Mouse (Mus musculus) embryonic facial prominence, embryonic 15.5 days (tissue): ENCODE data around the gene Dpf3. TPM values are rescaled to one million over a fixed set of nuclear protein-coding genes. Genes with fewer than 3 reads are reported as not detected.

Experiments used
- ATAC-seq: fragments of 200-750 bp; cut with Nextera tagmentation; 2 replicates; pipeline ENCODE4 v1.8.0; 2017; ENCODE audit warnings: low read depth, moderate TSS enrichment; ENCODE audit not compliant: insufficient number of reproducible peaks, low FRiP score, low TSS enrichment
- H3K27ac ChIP-seq: fragments of 300-500 bp; sonication (generic); replicated peaks from 2 replicates; pipeline ENCODE4 v1.5.1; 2015; ENCODE audit warnings: mild to moderate bottlenecking, inconsistent platforms
- H3K27me3 ChIP-seq: fragments of 300-500 bp; sonication (generic); 2 replicates; pipeline ENCODE4 v1.6.1; 2015; ENCODE audit warnings: inconsistent platforms
- H3K36me3 ChIP-seq: fragments of 300-500 bp; sonication (generic); 2 replicates; pipeline ENCODE4 v1.6.1; 2015; ENCODE audit warnings: mild to moderate bottlenecking, inconsistent platforms
- H3K4me1 ChIP-seq: fragments of 300-500 bp; sonication (generic); 2 replicates; pipeline ENCODE4 v1.6.1; 2015; ENCODE audit warnings: inconsistent platforms
- H3K4me2 ChIP-seq: fragments of 300-500 bp; sonication (generic); replicated peaks from 2 replicates; pipeline ENCODE4 v1.6.1; 2015; ENCODE audit warnings: mild to moderate bottlenecking, inconsistent platforms
- H3K4me3 ChIP-seq: fragments of 300-500 bp; sonication (generic); replicated peaks from 2 replicates; pipeline ENCODE4 v1.5.1; 2015; ENCODE audit warnings: mild to moderate bottlenecking, inconsistent platforms
- H3K9ac ChIP-seq: fragments of 300-500 bp; sonication (generic); 2 replicates; pipeline ENCODE4 v1.6.1; 2015; ENCODE audit warnings: inconsistent platforms
- H3K9me3 ChIP-seq: fragments of 300-500 bp; sonication (generic); replicated peaks from 2 replicates; pipeline ENCODE4 v1.6.1; 2016; ENCODE audit warnings: inconsistent platforms
- WGBS: fragments of 180-500 bp; shearing (Covaris S2); methylation state at CpG from one replicate; pipeline ENCODE4 v1.1.7; 2015; 5-methylcytosine and 5-hydroxymethylcytosine counted together
- polyA plus RNA-seq: library from polyadenylated mRNA; unstranded; fragments of >200 nt; fragmentation: Nextera tagmentation; extraction: Ambion mirVana; gene quantifications from 2 replicates; pipeline ENCODE4 v1.2.1, GENCODE M21; 2015

Gene Dpf3
- polyA plus RNA-seq, 1 experiment from 2014 or later = 4.6 TPM

DNA sequence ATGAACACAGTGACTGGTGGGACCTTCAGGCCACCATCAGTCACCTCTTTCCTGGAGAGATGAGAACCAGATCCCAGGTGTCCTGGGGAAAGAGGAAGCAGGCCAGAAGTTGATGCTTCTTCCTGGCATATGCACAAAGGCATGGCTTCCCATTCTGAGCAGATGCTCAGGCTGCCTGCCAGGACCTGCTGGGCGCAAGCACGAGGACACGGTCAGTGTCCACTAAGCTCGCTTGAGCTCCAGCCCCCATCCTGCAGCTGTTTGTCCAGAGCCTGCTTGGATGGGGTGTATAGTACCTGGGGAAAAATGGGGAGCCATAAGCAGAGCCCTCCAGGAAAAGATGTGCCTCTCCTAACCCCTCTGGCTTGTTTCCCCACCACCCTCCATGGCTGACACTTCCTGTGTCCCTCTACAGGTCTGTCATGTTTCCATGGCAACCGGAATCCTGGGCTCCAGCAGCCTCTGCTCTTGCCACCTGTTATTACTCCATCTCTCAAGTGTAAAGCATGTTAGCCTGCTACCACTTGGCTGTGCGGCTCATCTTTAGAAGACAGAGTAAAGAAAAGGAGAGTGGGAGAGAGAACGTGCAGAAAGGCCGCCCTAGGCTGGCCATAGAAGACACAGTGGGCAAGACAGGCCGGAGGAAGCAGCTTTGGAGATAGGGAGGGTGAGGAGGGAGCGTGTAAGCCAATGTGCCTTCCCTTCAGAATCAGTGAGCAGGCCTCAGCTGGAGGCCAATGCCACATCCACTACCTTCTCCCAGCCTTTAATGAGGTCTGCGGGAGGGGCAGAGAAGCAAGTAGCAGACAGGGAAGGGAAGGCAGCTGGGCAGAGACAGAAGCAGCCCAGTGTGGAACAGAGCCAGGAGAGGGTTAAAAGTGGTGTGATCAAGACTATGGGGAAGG is 209.7 kb downstream of the Dpf3 start:
- ATAC-seq = no peak
- H3K4me1 ChIP-seq = no peaks in the 10 kb centered on the region
- no peak overlapping the region for H3K4me2 ChIP-seq
- no peak overlapping the region for H3K4me3 ChIP-seq
- no peaks in the 10 kb centered on the region for H3K36me3 ChIP-seq
- H3K9me3 ChIP-seq = no peaks in the 10 kb centered on the region
- 69% methylated on average over 11 of the region's 11 CpGs for WGBS
- peaks cover 4% of the 10 kb centered on the region; the same call in 1 of the 2 replicates for H3K27me3 ChIP-seq
- no peak overlapping the region for H3K27ac ChIP-seq
- H3K9ac ChIP-seq = no peak overlapping the region

DNA sequence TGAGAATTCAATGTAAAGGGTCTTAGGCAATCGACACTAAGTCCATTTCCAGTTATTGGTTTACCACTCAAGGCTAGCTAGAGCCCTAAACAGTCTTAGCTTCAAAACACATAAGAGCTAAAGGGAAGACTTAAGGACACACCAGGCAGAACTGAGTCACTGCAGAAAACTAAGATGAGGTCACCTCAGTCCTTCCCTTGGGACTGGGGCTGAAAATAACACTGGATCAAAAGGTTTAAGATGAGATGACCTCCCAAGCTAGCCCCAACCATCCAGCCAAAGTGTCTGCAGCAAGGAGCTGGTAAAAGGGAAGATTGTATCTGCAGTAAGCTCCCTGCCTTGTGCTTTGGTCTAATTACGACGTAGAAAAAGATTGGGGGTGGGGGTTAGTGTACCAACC is 216.3 kb downstream of the Dpf3 start:
- ATAC-seq = no peak
- H3K27ac ChIP-seq = no peak overlapping the region
- H3K4me1 ChIP-seq = peaks cover 10% of the 10 kb centered on the region
- no peak overlapping the region for H3K4me2 ChIP-seq
- 81% methylated on average over 3 of the region's 3 CpGs for WGBS
- H3K9ac ChIP-seq = no peak overlapping the region
- no peaks in the 10 kb centered on the region for H3K27me3 ChIP-seq
- no peak overlapping the region for H3K4me3 ChIP-seq
- no peaks in the 10 kb centered on the region for H3K36me3 ChIP-seq
- H3K9me3 ChIP-seq = no peaks in the 10 kb centered on the region

DNA sequence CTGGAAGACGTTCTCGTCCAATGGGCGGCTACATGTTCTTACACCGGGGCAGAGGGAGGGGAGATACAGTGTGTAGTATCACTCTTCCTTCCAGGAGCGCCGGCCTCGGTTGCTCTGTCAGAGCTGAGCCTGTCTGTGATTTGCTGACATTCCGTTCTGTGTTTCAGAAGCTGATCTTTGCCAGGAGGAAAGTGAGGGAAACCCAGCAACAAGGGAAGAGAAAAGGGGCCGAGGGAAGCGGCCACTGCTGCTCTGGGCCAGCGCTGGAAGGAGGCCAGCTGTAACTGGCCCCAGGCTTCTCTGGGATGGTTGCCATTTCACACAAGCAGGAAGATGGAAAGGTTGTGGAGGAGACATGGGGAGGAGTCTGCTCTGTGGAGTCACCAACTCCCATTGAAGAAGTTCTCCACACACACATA is 219.0 kb downstream of the Dpf3 start:
- WGBS = 39% methylated on average over 11 of the region's 11 CpGs
- peaks cover 10% of the 10 kb centered on the region for H3K4me1 ChIP-seq
- no peaks in the 10 kb centered on the region for H3K27me3 ChIP-seq
- peak overlapping the region; percentile 58; the same call in 1 of the 2 replicates for H3K27ac ChIP-seq
- H3K9me3 ChIP-seq = no peaks in the 10 kb centered on the region
- no peaks in the 10 kb centered on the region for H3K36me3 ChIP-seq
- no peak overlapping the region for H3K9ac ChIP-seq
- peak; percentile 86 for ATAC-seq
- H3K4me3 ChIP-seq = no peak overlapping the region
- peak overlapping the region; percentile 13; the same call in 1 of the 2 replicates for H3K4me2 ChIP-seq

DNA sequence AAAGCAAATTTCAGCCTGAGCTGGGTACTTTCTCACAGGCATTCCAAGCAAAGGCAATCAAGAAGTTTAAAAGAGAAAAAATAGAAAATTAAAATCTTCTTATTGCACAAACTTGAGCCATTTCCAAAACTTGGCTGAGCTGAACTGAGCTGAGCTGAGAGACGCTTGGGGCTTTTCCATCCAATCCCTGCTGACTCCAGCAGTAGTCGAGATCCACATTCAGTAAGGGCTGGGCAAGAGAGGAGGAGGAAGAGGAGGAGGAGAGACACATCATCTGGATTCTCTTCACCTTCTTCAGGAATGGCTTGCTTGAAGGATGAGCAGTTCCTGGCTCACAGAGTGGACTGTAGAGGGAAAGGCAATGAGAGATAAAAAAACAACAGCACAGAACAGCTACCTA is 227.0 kb downstream of the Dpf3 start:
- no peak for ATAC-seq
- H3K27ac ChIP-seq = no peak overlapping the region
- no peaks in the 10 kb centered on the region for H3K4me1 ChIP-seq
- H3K36me3 ChIP-seq = no peaks in the 10 kb centered on the region
- no peaks in the 10 kb centered on the region for H3K27me3 ChIP-seq
- 54% methylated on average over 2 of the region's 2 CpGs for WGBS
- no peak overlapping the region for H3K9ac ChIP-seq
- H3K4me2 ChIP-seq = no peak overlapping the region
- no peak overlapping the region for H3K4me3 ChIP-seq
- H3K9me3 ChIP-seq = no peaks in the 10 kb centered on the region

- Histone ChIP-seq H3K4me1 (no peaks in the 10 kb centered on the region), H3K27me3 (no peaks in the 10 kb centered on the region)
- no peak for ATAC-seq
Observed at GRCm38 (mm10) chr12:83254399-83254798, 233.1 kb downstream of the Dpf3 start.

GRCm38 (mm10) chr12:83249066-83249465 is 238.4 kb downstream of the Dpf3 start:
- Histone ChIP-seq H3K36me3 (no peaks in the 10 kb centered on the region), H3K27ac (no peak overlapping the region), H3K9me3 (no peaks in the 10 kb centered on the region), H3K4me1 (no peaks in the 10 kb centered on the region), H3K4me2 (no peak overlapping the region), H3K27me3 (no peaks in the 10 kb centered on the region), H3K9ac (no peak overlapping the region), H3K4me3 (no peak overlapping the region)
- 72% methylated on average over 3 of the region's 3 CpGs for WGBS
- ATAC-seq = no peak

More at GRCm38 (mm10) chr12:83254399-83254798, 233.1 kb downstream of the Dpf3 start:
- Histone ChIP-seq H3K27ac (no peak overlapping the region), H3K4me2 (no peak overlapping the region), H3K9me3 (no peaks in the 10 kb centered on the region), H3K9ac (no peak overlapping the region), H3K4me3 (no peak overlapping the region), H3K36me3 (no peaks in the 10 kb centered on the region)
- 69% methylated on average over 4 of the region's 4 CpGs for WGBS

DNA sequence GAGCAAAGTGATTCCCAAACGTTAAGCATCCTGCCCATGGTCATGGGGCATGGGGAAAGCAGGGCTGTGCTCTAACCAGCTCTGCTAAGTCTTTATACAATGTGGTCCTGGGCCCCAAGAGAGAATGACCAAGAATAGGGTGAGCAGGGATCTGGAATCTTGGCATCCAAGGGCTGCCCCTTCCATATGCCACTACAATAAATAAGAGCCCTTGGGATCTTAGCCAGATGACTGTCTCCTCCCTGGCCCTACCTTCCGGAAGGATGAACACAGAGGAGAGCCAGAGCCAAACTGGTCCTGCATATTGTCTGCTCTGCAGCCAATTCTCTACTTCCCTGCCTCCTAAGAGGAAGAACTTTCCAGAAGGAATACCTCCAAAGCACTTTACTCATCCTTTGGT is 238.9 kb downstream of the Dpf3 start:
- Histone ChIP-seq H3K9ac (no peak overlapping the region), H3K4me2 (no peak overlapping the region)
- ATAC-seq = no peak

DNA sequence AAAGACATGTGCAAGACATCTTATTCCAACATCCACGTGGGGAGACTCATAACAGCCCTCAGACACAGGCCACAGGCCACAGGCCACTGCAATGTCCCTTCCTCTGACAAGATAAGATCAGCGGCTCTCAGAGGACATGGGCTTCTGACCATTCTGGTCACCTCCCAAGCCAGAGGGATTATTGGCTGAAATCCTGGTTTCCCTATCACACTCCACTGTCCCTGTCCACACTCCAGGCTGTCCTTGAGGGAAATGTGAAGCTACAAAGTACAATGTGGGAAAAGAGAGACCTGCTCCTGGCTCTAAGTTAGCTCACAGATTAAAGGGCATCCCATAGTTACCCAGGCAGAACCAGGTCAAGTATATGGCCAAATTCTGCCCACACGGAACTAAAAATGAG is 239.8 kb downstream of the Dpf3 start:
- Histone ChIP-seq H3K27ac (no peak overlapping the region), H3K4me2 (no peak overlapping the region), H3K9me3 (no peaks in the 10 kb centered on the region), H3K4me3 (no peak overlapping the region), H3K4me1 (no peaks in the 10 kb centered on the region), H3K9ac (no peak overlapping the region), H3K36me3 (no peaks in the 10 kb centered on the region), H3K27me3 (no peaks in the 10 kb centered on the region)
- ATAC-seq = no peak
- WGBS = 77% methylated on average over 3 of the region's 3 CpGs

More for the DNA sequence above, 238.9 kb downstream of the Dpf3 start:
- no peak overlapping the region for H3K4me3 ChIP-seq
- no peaks in the 10 kb centered on the region for H3K4me1 ChIP-seq
- H3K36me3 ChIP-seq = no peaks in the 10 kb centered on the region
- H3K27ac ChIP-seq = no peak overlapping the region
- no peaks in the 10 kb centered on the region for H3K9me3 ChIP-seq
- no peaks in the 10 kb centered on the region for H3K27me3 ChIP-seq
- WGBS = 76% methylated on average over 2 of the region's 2 CpGs

- H3K9ac ChIP-seq = no peak overlapping the region
- H3K27me3 ChIP-seq = no peaks in the 10 kb centered on the region
- no peak overlapping the region for H3K4me2 ChIP-seq
- no peaks in the 10 kb centered on the region for H3K36me3 ChIP-seq
- H3K4me1 ChIP-seq = no peaks in the 10 kb centered on the region
- no peak for ATAC-seq
- 50% methylated on average over 3 of the region's 3 CpGs for WGBS
- H3K9me3 ChIP-seq = no peaks in the 10 kb centered on the region
- H3K4me3 ChIP-seq = no peak overlapping the region
- H3K27ac ChIP-seq = no peak overlapping the region
Observed at GRCm38 (mm10) chr12:83241022-83241421, 246.5 kb downstream of the Dpf3 start.

DNA sequence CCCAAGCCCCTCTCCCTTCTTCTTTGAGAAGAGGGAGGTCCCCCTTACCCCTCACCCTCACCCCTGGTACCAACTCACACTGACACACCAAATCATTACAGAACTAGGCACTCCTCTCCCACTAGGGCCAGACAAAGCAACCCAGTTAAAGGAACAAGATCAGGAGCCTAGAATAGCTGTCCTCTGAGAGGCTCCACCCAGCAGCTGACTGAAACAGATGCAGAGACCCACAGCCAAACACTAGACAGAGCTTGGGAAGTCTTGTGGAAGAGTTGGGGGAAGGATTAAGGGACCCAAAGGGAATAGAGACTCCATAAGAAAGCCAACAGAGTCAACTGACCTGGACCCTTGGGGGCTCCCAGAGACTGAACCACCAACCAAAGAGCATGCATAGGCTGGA is 246.9 kb downstream of the Dpf3 start:
- Histone ChIP-seq H3K4me2 (no peak overlapping the region), H3K9me3 (no peaks in the 10 kb centered on the region), H3K4me1 (no peaks in the 10 kb centered on the region), H3K4me3 (no peak overlapping the region), H3K36me3 (no peaks in the 10 kb centered on the region), H3K9ac (no peak overlapping the region), H3K27ac (no peak overlapping the region), H3K27me3 (no peaks in the 10 kb centered on the region)
- ATAC-seq = no peak

DNA sequence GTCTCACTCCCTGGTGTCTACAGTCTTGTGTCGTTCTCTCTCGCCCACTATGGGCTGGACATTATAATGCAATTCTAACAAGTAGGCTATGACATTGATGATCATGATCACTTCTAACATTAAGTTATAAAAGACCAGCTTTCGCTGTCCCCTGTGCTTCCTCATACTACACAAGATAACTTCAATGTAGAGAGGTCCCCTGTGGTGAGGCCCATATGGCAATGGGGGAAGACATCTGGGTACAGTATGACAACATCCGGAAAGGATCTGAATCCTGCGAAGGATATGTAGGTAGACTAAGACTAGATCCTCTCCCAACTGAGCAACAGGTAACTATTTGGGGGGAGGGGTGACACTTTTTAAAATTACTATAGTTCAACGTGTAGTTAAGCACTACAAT is 251.7 kb downstream of the Dpf3 start:
- H3K4me1 ChIP-seq = no peaks in the 10 kb centered on the region
- no peaks in the 10 kb centered on the region for H3K36me3 ChIP-seq
- H3K4me2 ChIP-seq = no peak overlapping the region
- H3K4me3 ChIP-seq = no peak overlapping the region
- H3K9me3 ChIP-seq = no peaks in the 10 kb centered on the region
- ATAC-seq = no peak
- no peak overlapping the region for H3K9ac ChIP-seq
- no peak overlapping the region for H3K27ac ChIP-seq
- no peaks in the 10 kb centered on the region for H3K27me3 ChIP-seq
- 87% methylated on average over 6 of the region's 6 CpGs for WGBS

- no peak overlapping the region for H3K4me3 ChIP-seq
- no peaks in the 10 kb centered on the region for H3K36me3 ChIP-seq
- no peak overlapping the region for H3K4me2 ChIP-seq
- no peaks in the 10 kb centered on the region for H3K9me3 ChIP-seq
- no peaks in the 10 kb centered on the region for H3K4me1 ChIP-seq
- H3K27ac ChIP-seq = no peak overlapping the region
- no peak for ATAC-seq
- no peaks in the 10 kb centered on the region for H3K27me3 ChIP-seq
- WGBS = 51% methylated on average over 2 of the region's 2 CpGs
- no peak overlapping the region for H3K9ac ChIP-seq
Observed at GRCm38 (mm10) chr12:83234981-83235380, 252.5 kb downstream of the Dpf3 start.
